18 mouse cellular contexts compared by ENCODE assay signal in genomic region chr17:50409271-50409670, GRCm38 (mm10).
"Had no signal": no experiment of that assay in that cellular context is flagged by ENCODE, and none has a peak within 500 bp of the region (broad histone marks: within the 10 kb centered on the region; RNA-seq: fewer than 3 reads in every experiment).

No protein-coding gene starts in this region.

- ATAC-seq: liver, embryonic 12.5 days; midbrain, embryonic 15.5 days had no signal

- H3K27ac ChIP-seq: kidney, postnatal 0 days; layer of hippocampus, adult 2 months; limb, embryonic 13.5 days; liver, embryonic 12.5 days; liver, embryonic 15.5 days; midbrain, embryonic 12.5 days; midbrain, embryonic 15.5 days; neural tube, embryonic 12.5 days; neural tube, embryonic 15.5 days had no signal

- H3K27me3 ChIP-seq: liver, embryonic 12.5 days; liver, embryonic 15.5 days; midbrain, embryonic 12.5 days; midbrain, embryonic 15.5 days; neural tube, embryonic 12.5 days; neural tube, embryonic 15.5 days had no signal

- H3K9ac ChIP-seq: limb, embryonic 13.5 days; liver, embryonic 12.5 days; liver, embryonic 15.5 days; midbrain, embryonic 12.5 days; midbrain, embryonic 15.5 days; neural tube, embryonic 12.5 days; neural tube, embryonic 15.5 days had no signal

- DNase-seq: kidney, adult 2 months; kidney, postnatal 25 days; layer of hippocampus, adult 9-11 months; liver; lung, adult 2 months; lung, postnatal 14 days; retina, postnatal 1 day; thymus, adult 18-20 months; thymus, postnatal 36 days had no signal

- H3K4me3 ChIP-seq: layer of hippocampus, adult 2 months; limb, embryonic 13.5 days; liver, embryonic 12.5 days; liver, embryonic 15.5 days; midbrain, embryonic 12.5 days; midbrain, embryonic 15.5 days; neural tube, embryonic 12.5 days; neural tube, embryonic 15.5 days had no signal

- H3K4me2 ChIP-seq: limb, embryonic 13.5 days; liver, embryonic 12.5 days; liver, embryonic 15.5 days; midbrain, embryonic 12.5 days; midbrain, embryonic 15.5 days; neural tube, embryonic 12.5 days; neural tube, embryonic 15.5 days had no signal

- H3K4me1 ChIP-seq: liver, embryonic 12.5 days; liver, embryonic 15.5 days; midbrain, embryonic 15.5 days; neural tube, embryonic 12.5 days had no signal

- H3K36me3 ChIP-seq: limb, embryonic 13.5 days; liver, embryonic 12.5 days; liver, embryonic 15.5 days; midbrain, embryonic 12.5 days; midbrain, embryonic 15.5 days; neural tube, embryonic 12.5 days; neural tube, embryonic 15.5 days had no signal

- H3K9me3 ChIP-seq: limb, embryonic 13.5 days; liver, embryonic 12.5 days; liver, embryonic 15.5 days; midbrain, embryonic 12.5 days; midbrain, embryonic 15.5 days; neural tube, embryonic 12.5 days; neural tube, embryonic 15.5 days had no signal
